In genomic region chr12:45686765-45687164, GRCm38 (mm10) we compare ENCODE assay signal across 16 mouse cellular contexts.
"Had no signal": no experiment of that assay in that cellular context is flagged by ENCODE, and none has a peak within 500 bp of the region (broad histone marks: within the 10 kb centered on the region; RNA-seq: fewer than 3 reads in every experiment).

No protein-coding gene starts in this region.

- H3K9ac ChIP-seq: lung, embryonic 14.5 days; midbrain, embryonic 13.5 days; midbrain, embryonic 15.5 days; neural tube, embryonic 12.5 days; stomach, embryonic 15.5 days had no signal

- H3K4me1 ChIP-seq: megakaryocyte, embryonic 14.5 days; midbrain, embryonic 13.5 days; midbrain, embryonic 15.5 days; neural tube, embryonic 12.5 days; stomach, embryonic 15.5 days had no signal

- H3K27me3 ChIP-seq: megakaryocyte, embryonic 14.5 days; midbrain, embryonic 13.5 days; midbrain, embryonic 15.5 days; neural tube, embryonic 12.5 days; stomach, embryonic 15.5 days had no signal

- H3K4me2 ChIP-seq: lung, embryonic 14.5 days; midbrain, embryonic 11.5 days; midbrain, embryonic 13.5 days; midbrain, embryonic 15.5 days; neural tube, embryonic 12.5 days; stomach, embryonic 15.5 days had no signal

- H3K36me3 ChIP-seq: midbrain, embryonic 13.5 days; midbrain, embryonic 15.5 days; neural tube, embryonic 12.5 days; stomach, embryonic 15.5 days had no signal

- H3K4me3 ChIP-seq: megakaryocyte, embryonic 14.5 days; midbrain, embryonic 13.5 days; midbrain, embryonic 15.5 days; neural tube, embryonic 12.5 days; stomach, embryonic 15.5 days had no signal

- H3K9me3 ChIP-seq: megakaryocyte, embryonic 14.5 days; midbrain, embryonic 13.5 days; midbrain, embryonic 15.5 days; neural tube, embryonic 12.5 days; stomach, embryonic 15.5 days had no signal

- H3K27ac ChIP-seq: macrophage; midbrain, embryonic 13.5 days; midbrain, embryonic 15.5 days; neural tube, embryonic 12.5 days; stomach, embryonic 15.5 days; stomach, postnatal 0 days had no signal

- DNase-seq: lung, adult 18-20 months; lung, embryonic 14.5 days; lung, postnatal 14 days; lung, postnatal 36 days; right cerebral cortex, postnatal 14 days; thymus, adult 2 months; thymus, postnatal 25 days; thymus, postnatal 4 days had no signal

- ATAC-seq: midbrain, embryonic 13.5 days; midbrain, embryonic 15.5 days had no signal
